Mouse (Mus musculus) midbrain, embryonic 14.5 days (tissue): ENCODE results near the gene Rreb1. TPM values are rescaled to one million over a fixed set of nuclear protein-coding genes. Genes with fewer than 3 reads are reported as not detected.

ENCODE experiments used
- ATAC-seq: fragments of 200-750 bp; cut with Nextera tagmentation; 2 replicates; pipeline ENCODE4 v1.8.0; 2017; ENCODE audit warnings: moderate number of reproducible peaks, moderate library complexity; ENCODE audit not compliant: low FRiP score, low TSS enrichment
- DNase-seq: peaks from one replicate; pipeline ENCODE4 v3.0.0-alpha.2; 2015
- H3K27ac ChIP-seq: fragments of 300-500 bp; sonication (generic); replicated peaks from 2 replicates; pipeline ENCODE4 v1.5.1; 2014; ENCODE audit warnings: mild to moderate bottlenecking, low read depth, low read length, moderate library complexity
- H3K27me3 ChIP-seq: fragments of 300-500 bp; sonication (generic); 2 replicates; pipeline ENCODE4 v1.6.1; 2014; ENCODE audit warnings: low read length, control low read depth, mixed read lengths; ENCODE audit not compliant: control insufficient read depth, insufficient read depth
- H3K36me3 ChIP-seq: fragments of 300-500 bp; sonication (generic); 2 replicates; pipeline ENCODE4 v1.6.1; 2014; ENCODE audit warnings: low read length, control low read depth; ENCODE audit not compliant: control insufficient read depth, insufficient read depth
- H3K4me1 ChIP-seq: fragments of 300-500 bp; sonication (generic); 2 replicates; pipeline ENCODE4 v1.6.1; 2014; ENCODE audit warnings: mild to moderate bottlenecking, antibody characterized with exemption, low read length, control low read depth; ENCODE audit not compliant: control insufficient read depth, insufficient read depth
- H3K4me2 ChIP-seq: fragments of 300-500 bp; sonication (generic); 2 replicates; pipeline ENCODE4 v1.6.1; 2014; ENCODE audit warnings: mild to moderate bottlenecking, low read length, moderate library complexity
- H3K4me3 ChIP-seq: fragments of 300-500 bp; sonication (generic); replicated peaks from 2 replicates; pipeline ENCODE4 v1.5.1; 2014; ENCODE audit warnings: low read depth, low read length
- H3K9ac ChIP-seq: fragments of 300-500 bp; sonication (generic); replicated peaks from 2 replicates; pipeline ENCODE4 v1.6.1; 2014; ENCODE audit warnings: mild to moderate bottlenecking, low read length, moderate library complexity
- H3K9me3 ChIP-seq: fragments of 300-500 bp; sonication (generic); 2 replicates; pipeline ENCODE4 v1.6.1; 2016; ENCODE audit warnings: low read length, control low read depth, mixed read lengths; ENCODE audit not compliant: control insufficient read depth
- WGBS: fragments of 180-500 bp; shearing (Covaris S2); extraction: QIAGEN DNeasy Blood & Tissue Kit; methylation state at CpG from one replicate; pipeline ENCODE4 v1.1.7; 2014; 5-methylcytosine and 5-hydroxymethylcytosine counted together
- polyA plus RNA-seq: library from polyadenylated mRNA; unstranded; fragments of >200 nt; fragmentation: Nextera tagmentation; extraction: Ambion mirVana; gene quantifications from 2 replicates; pipeline ENCODE4 v1.2.1, GENCODE M21; 2014

The Rreb1 gene
- polyA plus RNA-seq, 1 experiment from 2014 or later = 3.9 TPM

DNA sequence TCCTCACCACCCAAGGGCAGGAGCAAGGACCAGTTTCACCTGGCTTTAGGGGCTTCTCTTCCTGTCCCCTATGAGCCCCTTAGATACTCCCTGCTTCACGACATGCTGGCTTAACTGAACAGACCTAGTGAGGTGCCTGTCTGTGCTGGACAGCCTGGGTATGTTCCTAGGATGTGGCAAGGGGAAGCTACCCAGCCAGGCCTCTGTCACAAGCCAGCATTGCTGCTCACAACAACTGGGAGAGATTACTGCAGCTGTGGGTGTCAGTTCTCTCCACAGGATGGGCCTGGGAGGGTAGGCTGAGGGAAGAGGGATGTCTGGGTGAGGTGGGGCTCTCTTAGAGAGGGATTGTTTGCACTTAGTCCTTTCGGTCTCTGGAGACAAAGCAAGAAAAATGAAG is 142.5 kb downstream of the Rreb1 start:
- no peak overlapping the region for H3K4me2 ChIP-seq
- ATAC-seq (no peak), DNase-seq (no peak)
- H3K4me1 ChIP-seq = no peaks in the 10 kb centered on the region
- 9% methylated on average over 2 of the region's 2 CpGs for WGBS
- H3K27ac ChIP-seq = no peak overlapping the region
- H3K9me3 ChIP-seq = no peaks in the 10 kb centered on the region
- H3K4me3 ChIP-seq = no peak overlapping the region
- H3K9ac ChIP-seq = no peak overlapping the region; the same call in 1 of the 2 replicates
- no peaks in the 10 kb centered on the region for H3K36me3 ChIP-seq
- H3K27me3 ChIP-seq = no peaks in the 10 kb centered on the region

DNA sequence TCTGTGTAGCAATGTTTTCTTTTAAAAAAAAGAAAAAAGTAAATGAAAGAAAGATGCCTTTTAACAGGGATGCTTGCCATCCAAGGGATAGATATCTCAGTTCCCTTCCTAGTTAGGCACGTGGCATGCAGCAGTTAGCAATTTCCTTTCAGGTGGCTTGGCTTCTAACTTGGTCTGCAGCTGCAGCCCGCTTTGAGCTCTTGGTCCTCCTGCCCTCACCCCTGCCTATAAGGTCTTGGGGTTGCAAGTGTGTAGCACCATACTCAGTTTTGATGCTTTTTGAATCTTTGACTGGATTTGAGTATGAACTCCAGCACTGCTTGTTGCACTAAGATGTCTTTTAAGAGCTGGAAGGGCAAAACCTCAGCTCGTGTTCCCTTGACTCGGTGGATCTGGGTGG is 144.9 kb downstream of the Rreb1 start:
- no peak for ATAC-seq
- H3K27me3 ChIP-seq = no peaks in the 10 kb centered on the region
- no peaks in the 10 kb centered on the region for H3K9me3 ChIP-seq
- WGBS = 92% methylated on average over 4 of the region's 4 CpGs
- H3K36me3 ChIP-seq = no peaks in the 10 kb centered on the region
- H3K4me3 ChIP-seq = no peak overlapping the region
- DNase-seq = no peak
- H3K4me1 ChIP-seq = no peaks in the 10 kb centered on the region
- H3K27ac ChIP-seq = no peak overlapping the region
- H3K9ac ChIP-seq = no peak overlapping the region
- no peak overlapping the region for H3K4me2 ChIP-seq

DNA sequence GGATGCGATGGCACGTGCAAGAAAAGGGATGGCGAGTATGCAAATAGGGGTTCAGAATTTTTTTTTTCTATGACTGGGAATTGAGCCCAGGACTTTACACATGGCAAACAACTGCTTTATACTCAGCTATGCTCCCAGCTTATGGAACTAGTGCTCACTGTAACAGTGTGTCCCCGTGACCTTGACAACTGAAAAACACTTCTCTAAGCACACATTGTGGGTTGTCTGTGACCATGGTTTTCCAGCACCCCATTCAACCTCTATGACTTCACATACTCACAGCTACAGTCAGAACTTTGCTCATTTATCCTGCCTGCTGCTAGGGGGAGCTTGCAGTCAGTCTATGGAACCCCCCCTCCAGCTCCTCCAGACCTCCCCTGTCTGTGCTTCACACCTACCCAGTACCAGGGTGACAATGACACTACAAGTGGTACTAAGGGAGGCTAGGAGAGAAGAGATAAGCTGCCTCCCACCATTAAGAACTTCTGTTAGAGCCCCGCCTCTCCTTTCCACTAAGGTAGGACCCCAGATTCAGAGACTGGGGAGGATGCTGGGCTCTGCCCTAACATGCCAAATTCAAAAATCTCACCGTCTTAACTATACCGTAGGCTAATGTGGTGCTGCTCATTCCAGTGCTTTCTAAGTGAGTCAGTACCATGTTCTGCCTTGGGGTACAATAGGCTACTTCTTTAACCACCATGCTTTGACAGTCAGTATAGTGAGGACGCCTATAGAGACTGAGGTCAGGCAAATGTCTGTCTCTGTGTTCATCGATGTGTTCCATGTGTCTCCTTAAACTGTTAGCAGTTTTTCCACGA is 145.7 kb downstream of the Rreb1 start:
- Histone ChIP-seq H3K27ac (no peak overlapping the region), H3K4me1 (no peaks in the 10 kb centered on the region), H3K4me3 (no peak overlapping the region), H3K4me2 (no peak overlapping the region), H3K36me3 (no peaks in the 10 kb centered on the region), H3K9ac (no peak overlapping the region), H3K27me3 (no peaks in the 10 kb centered on the region), H3K9me3 (no peaks in the 10 kb centered on the region)
- WGBS = 91% methylated on average over 10 of the region's 10 CpGs
- DNase-seq (no peak), ATAC-seq (no peak)

DNA sequence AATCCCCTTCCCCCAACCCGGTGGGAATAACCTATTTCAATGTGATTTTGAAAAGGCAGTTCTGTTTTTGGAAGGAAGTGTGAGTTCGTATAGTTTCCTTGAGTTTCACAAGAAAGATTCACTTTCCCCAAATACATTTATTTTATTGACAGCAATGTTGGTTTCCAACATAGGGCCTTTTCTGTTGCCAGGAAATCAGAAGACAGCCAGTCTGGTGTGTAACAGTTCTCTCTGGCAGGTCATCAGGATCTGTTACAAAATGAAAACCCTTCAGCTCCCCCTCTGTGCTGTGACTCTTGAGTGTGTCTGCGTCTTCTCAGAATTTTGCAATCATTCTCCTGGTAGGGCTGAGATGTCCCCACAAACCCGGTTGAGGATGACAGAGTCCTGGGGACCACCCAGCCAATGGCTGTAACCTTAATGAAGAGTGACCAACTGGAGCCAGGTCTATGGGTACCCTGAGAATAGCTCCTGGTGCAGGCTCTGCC is 146.3 kb downstream of the Rreb1 start:
- no peak overlapping the region for H3K4me3 ChIP-seq
- WGBS = 88% methylated on average over 4 of the region's 4 CpGs
- no peak overlapping the region for H3K9ac ChIP-seq
- H3K4me1 ChIP-seq = no peaks in the 10 kb centered on the region
- ATAC-seq (no peak), DNase-seq (no peak)
- H3K4me2 ChIP-seq = no peak overlapping the region
- no peaks in the 10 kb centered on the region for H3K9me3 ChIP-seq
- no peak overlapping the region for H3K27ac ChIP-seq
- no peaks in the 10 kb centered on the region for H3K27me3 ChIP-seq
- H3K36me3 ChIP-seq = no peaks in the 10 kb centered on the region; the same call in 1 of the 2 replicates

DNA sequence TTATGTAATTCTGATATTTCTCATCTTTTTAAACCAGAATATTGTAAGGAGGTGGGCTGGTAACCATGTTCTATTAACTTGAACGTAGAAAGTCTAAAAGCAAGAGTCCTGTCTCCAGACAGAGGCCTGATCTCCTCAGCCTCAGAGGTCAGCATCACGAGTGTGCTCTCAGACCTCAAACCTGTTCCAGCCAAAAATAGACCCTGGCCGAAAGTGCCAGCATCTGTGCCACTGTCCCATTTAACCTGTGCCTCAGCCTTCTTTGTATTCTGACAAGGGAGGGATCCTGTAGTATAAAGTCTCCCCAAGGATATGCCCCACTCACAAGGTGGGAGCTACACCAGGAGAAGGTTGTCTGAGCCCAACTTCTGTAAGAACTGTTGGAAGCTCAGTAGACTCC is 148.2 kb downstream of the Rreb1 start:
- ATAC-seq (no peak), DNase-seq (no peak)
- no peak overlapping the region for H3K9ac ChIP-seq
- no peak overlapping the region for H3K27ac ChIP-seq
- no peaks in the 10 kb centered on the region for H3K4me1 ChIP-seq
- WGBS = 93% methylated on average over 3 of the region's 3 CpGs
- no peaks in the 10 kb centered on the region; the same call in 1 of the 2 replicates for H3K36me3 ChIP-seq
- no peak overlapping the region for H3K4me2 ChIP-seq
- no peaks in the 10 kb centered on the region for H3K27me3 ChIP-seq
- no peaks in the 10 kb centered on the region for H3K9me3 ChIP-seq
- no peak overlapping the region for H3K4me3 ChIP-seq

DNA sequence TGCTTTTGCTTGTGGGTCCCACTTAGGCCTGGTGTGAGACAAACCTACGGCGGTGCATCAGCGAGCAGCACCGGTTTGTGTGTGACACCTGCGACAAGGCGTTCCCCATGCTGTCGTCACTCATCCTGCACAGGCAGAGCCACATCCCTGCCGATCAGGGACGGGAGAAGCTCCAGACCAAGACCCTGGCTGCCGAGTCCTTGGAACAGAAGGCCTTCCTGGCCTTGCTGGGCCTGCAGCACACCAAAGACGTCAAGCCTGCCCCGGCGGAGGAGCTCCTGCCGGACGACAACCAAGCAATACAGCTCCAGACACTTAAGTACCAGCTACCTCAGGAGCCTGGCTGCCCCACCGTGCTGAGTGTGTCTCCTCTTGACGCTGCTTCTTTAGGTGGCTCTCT is 151.3 kb downstream of the Rreb1 start:
- H3K9ac ChIP-seq = no peak overlapping the region
- H3K4me2 ChIP-seq = no peak overlapping the region
- no peaks in the 10 kb centered on the region for H3K9me3 ChIP-seq
- H3K27me3 ChIP-seq = no peaks in the 10 kb centered on the region
- no peaks in the 10 kb centered on the region; the same call in 1 of the 2 replicates for H3K36me3 ChIP-seq
- H3K4me3 ChIP-seq = no peak overlapping the region
- 95% methylated on average over 17 of the region's 17 CpGs for WGBS
- no peak for ATAC-seq
- no peak for DNase-seq
- H3K27ac ChIP-seq = no peak overlapping the region
- H3K4me1 ChIP-seq = no peaks in the 10 kb centered on the region

DNA sequence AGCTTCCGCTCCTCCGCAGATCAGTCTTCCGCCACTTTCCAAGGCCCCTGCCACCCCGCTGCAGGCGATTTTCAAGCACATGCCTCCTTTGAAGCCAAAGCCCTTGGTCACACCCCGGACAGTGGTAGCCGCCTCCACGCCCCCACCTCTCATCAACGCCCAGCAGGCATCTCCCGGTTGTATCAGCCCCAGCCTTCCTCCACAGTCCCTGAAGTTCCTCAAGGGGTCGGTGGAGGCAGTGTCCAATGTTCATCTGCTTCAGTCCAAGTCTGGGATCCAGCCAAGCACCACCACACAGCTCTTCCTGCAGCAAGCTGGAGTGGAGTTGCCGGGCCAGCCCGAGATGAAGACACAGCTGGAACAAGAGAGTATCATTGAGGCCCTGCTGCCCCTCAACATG is 151.9 kb downstream of the Rreb1 start:
- DNase-seq (no peak), ATAC-seq (no peak)
- Histone ChIP-seq H3K4me3 (no peak overlapping the region), H3K27ac (no peak overlapping the region), H3K27me3 (no peaks in the 10 kb centered on the region), H3K4me2 (no peak overlapping the region), H3K4me1 (no peaks in the 10 kb centered on the region), H3K36me3 (no peaks in the 10 kb centered on the region; the same call in 1 of the 2 replicates), H3K9me3 (no peaks in the 10 kb centered on the region), H3K9ac (no peak overlapping the region)
- whole genome bisulfite sequencing = 91% methylated on average over 13 of the region's 13 CpGs

DNA sequence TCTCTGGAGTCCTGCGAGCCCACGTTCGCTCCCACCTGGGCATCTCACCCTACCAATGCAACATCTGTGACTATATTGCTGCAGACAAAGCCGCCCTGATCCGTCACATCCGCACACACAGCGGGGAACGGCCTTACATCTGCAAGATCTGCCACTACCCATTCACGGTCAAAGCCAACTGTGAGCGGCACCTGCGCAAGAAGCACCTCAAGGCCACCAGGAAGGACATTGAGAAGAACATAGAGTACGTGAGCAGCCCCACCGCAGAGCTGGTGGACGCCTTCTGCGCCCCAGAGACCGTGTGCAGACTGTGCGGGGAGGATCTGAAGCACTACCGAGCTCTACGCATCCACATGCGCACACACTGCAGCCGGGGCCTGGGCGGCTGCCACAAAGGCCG is 152.4 kb downstream of the Rreb1 start:
- H3K9ac ChIP-seq = no peak overlapping the region
- no peaks in the 10 kb centered on the region for H3K27me3 ChIP-seq
- no peak overlapping the region for H3K27ac ChIP-seq
- DNase-seq (no peak), ATAC-seq (no peak)
- WGBS = 90% methylated on average over 23 of the region's 23 CpGs
- no peak overlapping the region for H3K4me3 ChIP-seq
- H3K4me1 ChIP-seq = no peaks in the 10 kb centered on the region
- no peaks in the 10 kb centered on the region for H3K9me3 ChIP-seq
- no peaks in the 10 kb centered on the region; the same call in 1 of the 2 replicates for H3K36me3 ChIP-seq
- no peak overlapping the region for H3K4me2 ChIP-seq
